Mouse (Mus musculus): ENCODE results near the gene Smoc1.

GRCm38 (mm10) chr12:81000924-81001323 lies 25.7 kb upstream of the Smoc1 start:
- no peak for TF ChIP-seq CTCF (IDR thresholded peaks at IDR 0.05; ENCODE audit: low read depth)
- no peak for TF ChIP-seq EP300 (IDR thresholded peaks at IDR 0.05; ENCODE audit: low read depth)

All from liver, postnatal 0 days (tissue).